Mouse (Mus musculus): Measurements from ENCODE around the gene Ppih.

GRCm38 (mm10) chr4:119262483-119262882 lies 57.9 kb downstream of the Ppih start:
- TF ChIP-seq CTCF (conservative IDR thresholded peaks at IDR 0.05; ENCODE audit: insufficient read depth, insufficient read length, low read depth, low read length), result no peak
- TF ChIP-seq POLR2A (IDR thresholded peaks at IDR 0.05; ENCODE audit: low read depth, low read length), result no peak

Measured in kidney, adult 2 months (tissue).